Mouse (Mus musculus) brain, embryonic 18.5 days (tissue): ENCODE data around the gene Rad23a.

Experiments used
- DNase-seq: peaks from one replicate; pipeline ENCODE4 v3.0.0-alpha.2; 2012; ENCODE audit warnings: low read depth, low spot score

Gene Rad23a

DNA sequence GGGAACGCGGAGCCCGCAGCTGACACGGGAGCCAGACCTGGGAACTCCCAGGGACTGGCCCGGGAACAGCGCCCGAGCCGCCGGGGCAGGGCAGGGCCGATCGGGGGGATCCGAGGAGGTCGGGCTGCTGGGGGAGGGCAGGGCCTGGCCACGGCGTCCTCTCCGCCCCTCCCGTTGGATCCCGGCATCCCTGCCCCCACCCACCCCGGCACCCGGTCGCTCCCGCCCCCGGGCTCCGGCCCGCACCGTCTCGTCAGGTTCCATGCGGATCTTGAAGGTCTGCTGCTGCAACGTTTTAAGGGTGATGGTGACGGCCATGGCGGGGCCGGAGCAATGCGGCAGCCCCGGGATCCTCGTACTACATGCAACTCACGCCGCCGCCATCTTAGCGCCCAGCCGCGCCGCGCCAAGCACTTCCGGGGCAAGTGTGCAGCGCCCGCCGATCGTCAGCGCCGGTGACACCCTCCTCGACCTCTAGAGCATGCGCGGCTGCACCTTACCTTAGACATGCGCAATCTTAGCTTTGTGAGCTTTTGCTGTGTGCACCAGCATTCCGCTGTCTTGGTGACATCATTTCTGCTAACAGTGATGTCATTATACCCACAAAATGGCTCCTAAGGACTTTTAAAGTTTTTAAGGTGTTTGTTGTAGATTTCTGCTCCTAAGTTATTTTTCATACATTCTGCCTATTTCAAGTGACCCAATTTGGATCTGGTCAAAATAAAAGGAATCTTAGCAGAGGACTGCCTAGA is at the start of gene Rad23a:
Gene Rad23a, minus strand, starts transcription at position 418 of the 752 bp plus-strand sequence.
- DNase-seq = peak; percentile 87

- no peak for DNase-seq
Measured at GRCm38 (mm10) chr8:84889141-84889540, 48.7 kb upstream of the Rad23a start.

- no peak for DNase-seq
Measured at GRCm38 (mm10) chr8:84888280-84888679, 47.8 kb upstream of the Rad23a start.

- DNase-seq = no peak
Measured at GRCm38 (mm10) chr8:84884728-84885127, 44.3 kb upstream of the Rad23a start.

DNA sequence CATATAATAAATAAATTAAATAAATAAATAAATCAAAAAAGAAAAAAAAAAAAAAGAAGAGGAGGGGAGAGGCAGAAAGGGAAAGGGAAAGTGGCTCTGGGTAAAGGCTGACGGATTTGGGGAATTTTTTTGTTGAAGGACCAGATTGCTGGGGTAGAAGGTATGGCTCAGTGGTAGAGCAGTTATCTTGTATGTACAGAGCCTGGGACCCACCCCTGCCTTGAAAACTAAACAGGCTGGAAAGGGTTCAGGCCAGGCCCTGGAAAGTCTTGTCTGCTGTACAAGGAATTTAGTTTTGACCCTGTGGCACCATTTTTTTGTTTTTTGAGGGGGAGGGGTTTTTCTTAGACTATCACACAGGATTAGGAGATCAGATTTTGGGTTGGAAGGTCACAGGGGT is 38.5 kb upstream of the Rad23a start:
- no peak for DNase-seq

DNA sequence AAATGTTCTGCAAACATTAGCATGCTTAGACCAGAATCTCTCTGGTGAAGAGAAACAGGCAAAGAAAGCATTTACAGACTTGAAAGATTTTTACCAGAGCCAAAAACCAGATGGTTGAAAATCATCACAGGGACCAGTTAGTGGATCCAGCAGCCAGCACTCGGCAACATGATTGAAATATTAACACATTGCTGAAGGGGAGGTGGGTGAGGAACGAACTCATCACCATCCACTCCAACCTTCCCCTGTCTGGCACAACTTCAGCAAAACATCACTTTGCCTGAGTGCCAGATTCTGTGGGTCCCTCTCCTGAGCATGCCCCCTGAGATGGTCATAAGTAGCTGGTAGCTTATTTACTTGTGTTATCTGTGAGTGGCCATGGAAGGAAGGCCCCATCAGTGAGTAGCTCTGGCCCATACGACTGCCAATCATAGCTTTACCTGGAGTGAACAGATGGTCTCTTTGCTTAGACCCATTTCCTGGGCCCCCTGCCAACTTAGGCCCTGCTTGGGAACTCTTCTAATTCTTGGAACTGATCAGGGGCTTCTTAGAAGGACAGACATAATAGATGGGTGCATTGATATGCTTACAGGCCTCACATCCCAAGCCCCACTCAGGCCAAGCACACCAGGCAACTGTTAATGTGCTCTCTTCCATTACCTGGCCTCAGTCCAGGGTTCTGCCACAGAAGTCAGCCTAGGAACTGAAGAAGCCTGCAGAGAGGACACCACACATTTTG is 37.0 kb upstream of the Rad23a start:
- no peak for DNase-seq

DNA sequence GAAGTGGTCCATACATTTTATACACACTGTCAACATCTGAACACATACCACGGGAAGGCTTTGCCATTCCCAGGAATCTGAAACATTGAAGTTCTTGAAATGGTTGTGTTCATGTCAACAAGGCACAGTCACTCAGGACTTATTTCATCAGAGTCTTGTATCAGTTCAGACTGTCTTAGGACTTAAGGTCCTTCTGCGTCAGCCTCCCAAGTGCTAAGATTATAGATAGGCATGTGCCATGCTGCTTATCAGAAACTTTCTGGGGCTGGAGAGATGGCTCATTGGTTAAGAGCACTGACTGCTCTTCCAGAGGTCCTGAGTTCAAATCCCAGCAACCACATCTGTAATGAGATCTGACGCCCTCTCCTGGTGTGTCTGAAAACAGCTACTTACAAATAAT is 33.9 kb upstream of the Rad23a start:
- no peak for DNase-seq

DNA sequence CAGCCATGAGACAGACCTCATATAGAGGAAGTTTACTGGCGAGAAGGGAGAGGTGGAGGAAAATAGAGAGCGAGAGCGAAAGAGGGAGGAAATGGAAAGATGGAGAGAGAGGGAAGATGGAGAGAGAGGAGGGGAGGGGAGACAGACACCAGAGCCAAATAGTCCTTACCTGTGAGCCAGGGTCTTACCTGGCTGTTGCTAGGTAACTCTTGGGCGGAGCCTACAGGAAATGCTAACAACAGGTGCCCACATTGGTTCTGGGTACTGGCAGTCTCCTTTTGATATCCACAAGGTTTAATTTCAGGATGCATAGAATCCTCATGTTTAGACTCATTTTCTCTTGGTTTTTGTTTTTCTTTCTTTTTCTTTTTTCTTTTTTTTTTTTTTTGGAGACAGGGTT is 32.6 kb upstream of the Rad23a start:
- DNase-seq = no peak

- DNase-seq = no peak
Measured at GRCm38 (mm10) chr8:84872309-84872965, 32.0 kb upstream of the Rad23a start.

GRCm38 (mm10) chr8:84871376-84872308 is 31.2 kb upstream of the Rad23a start, which contains the start of gene Syce2:
Gene Syce2, plus strand, starts transcription at chr8:84872111.
- no peak for DNase-seq

DNA sequence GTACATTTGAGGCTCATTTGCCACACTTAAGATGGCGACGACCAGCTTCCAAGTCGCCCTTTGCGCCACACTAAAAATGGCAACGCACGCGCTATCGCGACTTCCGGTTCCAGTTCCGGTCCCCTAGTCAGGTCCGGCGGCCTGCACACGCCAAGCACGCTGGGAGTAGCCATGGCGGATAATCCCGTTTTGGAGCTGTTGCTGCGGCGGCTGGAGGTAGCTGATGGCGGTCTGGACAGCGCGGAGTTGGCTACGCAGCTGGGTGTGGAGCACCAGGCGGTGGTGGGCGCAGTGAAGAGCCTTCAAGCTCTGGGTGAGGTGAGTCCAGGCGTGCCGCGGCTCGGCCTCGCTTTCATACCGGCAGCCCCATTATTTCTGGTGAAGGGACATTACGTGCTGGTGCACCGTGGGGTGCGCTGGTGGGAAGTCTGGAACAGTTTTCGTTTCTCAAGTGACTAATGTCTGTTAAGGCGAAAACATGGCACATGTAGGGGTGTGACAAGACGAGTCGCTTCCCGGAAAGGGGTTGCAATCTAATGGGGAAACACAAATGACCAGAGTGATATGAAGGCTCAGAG is 16.5 kb upstream of the Rad23a start, which contains the start of gene Farsa:
Gene Farsa, plus strand, starts transcription at position 126 of the 578 bp plus-strand sequence.
- peak; percentile 80 for DNase-seq

- no peak for DNase-seq
Measured at GRCm38 (mm10) chr8:84856434-84856833, 16.0 kb upstream of the Rad23a start.

- no peak for DNase-seq
Measured at GRCm38 (mm10) chr8:84847684-84848435, 7.4 kb upstream of the Rad23a start.

DNA sequence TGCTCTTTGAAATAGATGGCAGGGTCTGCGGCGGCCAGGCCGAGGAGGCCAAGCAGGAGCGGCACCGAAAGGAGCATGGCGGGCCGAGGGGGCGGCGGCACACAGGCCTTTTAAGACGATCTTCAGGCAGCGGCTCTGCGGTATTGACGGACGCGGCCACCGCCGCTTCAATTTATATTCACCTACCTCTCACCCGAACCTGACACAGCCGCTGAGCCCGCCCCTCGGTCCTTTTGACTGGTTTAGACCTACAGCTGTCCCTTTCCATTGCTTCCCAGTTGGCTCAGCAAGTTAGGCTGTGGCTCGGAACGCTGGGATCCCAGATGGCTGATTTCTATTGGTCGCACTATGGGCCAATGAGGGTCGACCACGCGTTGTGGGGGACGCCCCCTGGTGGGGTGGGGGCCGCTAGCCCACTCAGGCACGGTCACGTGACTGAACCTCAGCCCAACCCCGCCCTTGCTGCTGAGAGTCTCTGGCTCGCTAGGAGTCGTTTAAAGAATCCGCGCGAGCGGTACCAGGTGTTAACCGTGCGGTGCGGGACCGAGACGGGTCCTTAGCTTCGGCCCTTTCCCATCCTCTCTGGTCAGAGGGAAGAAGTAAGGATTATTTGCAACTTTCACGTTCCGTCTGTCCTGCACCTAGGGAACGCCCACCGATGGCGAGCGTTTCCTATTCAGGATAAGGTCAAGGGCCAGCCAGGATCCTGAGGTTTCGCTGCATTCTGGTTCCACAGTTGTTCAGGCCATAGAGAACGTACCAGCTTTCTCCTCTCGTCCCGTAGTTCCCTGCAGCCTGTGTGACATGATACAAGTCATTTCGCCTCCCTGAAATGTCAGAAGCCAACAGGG is 6.5 kb upstream of the Rad23a start, which contains the start of gene Calr:
Gene Calr, minus strand, starts transcription at position 213 of the 851 bp plus-strand sequence.
- DNase-seq = peak; percentile 100

DNA sequence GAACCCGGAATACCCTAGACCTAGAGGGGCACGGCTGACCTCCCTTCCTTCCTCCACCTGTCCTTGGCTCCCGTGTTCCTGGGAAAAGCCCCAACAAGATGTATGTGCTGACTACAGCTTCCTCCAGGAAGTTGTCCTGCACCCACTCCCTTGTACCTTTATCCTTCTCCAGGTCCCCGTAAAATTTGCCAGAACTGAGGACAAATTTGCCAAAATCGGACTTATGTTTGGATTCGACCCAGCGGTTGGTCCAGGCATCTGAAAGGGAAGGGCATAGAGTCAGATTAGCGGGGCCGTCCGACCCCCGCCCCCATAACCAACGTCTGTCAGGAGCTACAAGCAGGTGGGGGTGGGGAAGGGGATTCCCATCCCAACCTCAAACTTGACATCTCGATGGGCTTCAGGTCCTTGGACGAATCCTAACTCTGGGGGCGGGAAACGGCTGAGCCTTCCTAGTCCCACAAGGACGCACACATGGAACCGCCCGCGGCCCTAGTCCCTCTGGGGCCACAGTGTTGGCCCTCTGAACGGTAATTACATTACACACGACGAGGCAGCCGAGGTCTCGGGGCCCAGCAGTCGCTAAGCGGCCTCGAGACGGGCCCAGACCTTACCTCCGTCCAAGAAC is 5.7 kb upstream of the Rad23a start:
- DNase-seq = no peak

DNA sequence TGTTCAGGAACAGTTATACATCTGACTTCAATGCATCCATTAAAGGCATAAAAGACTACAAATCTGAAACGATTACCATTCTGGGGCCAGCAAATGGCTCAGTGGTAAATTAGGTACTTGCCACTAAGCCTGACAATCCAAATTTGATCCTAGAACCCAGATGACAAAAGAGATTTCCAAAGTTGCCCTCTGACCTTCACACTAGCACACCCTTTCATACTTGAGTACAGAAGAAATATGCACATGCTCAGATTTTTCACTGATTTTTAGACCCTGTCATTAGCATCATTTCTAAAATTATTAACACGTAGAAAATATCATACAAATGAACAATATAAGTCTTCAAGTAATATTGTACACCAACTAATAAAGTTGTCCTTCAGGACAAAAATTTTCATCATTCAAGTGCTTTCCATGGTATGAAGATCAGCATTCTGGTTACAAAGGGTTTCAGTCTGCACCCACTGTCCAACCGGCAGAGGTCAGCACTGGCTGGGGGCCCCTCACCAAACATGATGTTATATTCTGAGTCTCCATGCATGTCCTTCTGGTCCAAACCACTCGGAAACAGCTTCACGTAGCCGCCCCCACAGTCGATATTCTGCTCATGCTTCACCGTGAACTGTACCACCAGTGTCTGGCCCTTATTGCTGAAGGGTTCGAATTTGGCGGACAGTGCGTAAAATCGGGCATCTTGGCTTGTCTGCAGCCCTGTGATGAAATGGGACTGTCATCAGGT is 5.1 kb upstream of the Rad23a start:
- no peak for DNase-seq

DNA sequence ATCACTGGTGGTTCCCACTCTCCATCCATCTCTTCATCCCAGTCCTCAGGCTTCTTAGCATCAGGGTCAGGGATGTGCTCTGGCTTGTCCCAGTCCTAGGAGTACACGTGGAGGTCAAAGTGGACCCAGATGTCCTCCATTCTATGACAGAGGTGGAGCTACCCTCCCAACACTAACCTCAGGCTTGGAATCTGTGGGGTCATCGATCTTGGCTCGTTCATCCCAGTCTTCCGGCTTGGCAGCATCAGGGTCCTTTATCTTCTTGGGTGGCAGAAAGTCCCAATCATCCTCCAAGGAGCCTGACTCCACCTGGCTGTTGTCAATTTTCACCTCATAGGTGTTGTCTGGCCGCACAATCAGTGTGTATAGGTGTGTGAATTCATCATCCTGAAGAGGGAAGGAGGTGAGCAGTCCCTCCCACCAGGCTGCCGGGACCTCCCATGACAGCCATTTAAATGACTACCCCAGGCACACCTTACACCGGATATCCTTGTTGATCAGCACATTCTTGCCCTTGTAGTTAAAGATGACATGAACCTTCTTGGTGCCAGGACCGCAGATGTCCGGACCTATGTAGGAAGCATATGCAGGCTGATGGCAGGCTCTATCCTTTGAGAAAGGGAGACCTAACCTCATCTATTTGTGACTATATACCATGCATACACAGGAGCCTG is 4.1 kb upstream of the Rad23a start:
- no peak for DNase-seq
